Mouse (Mus musculus) ES-E14 (cell line): ENCODE data around the gene Slc1a4. TPM values are rescaled to one million over a fixed set of nuclear protein-coding genes. Genes with fewer than 3 reads are reported as not detected.

Experiments used
- DNase-seq: peaks from one replicate; pipeline ENCODE4 v3.0.0-alpha.2; 2013; ENCODE audit warnings: low read depth, low spot score
- H3K27ac ChIP-seq: 2 replicates; pipeline ENCODE4 v1.5.1; 2012; ENCODE audit warnings: low read depth, mild to moderate bottlenecking, low read length, moderate library complexity, mixed read lengths; ENCODE audit not compliant: poor library complexity, insufficient read depth, severe bottlenecking
- H3K36me3 ChIP-seq: 2 replicates; pipeline ENCODE4 v1.6.1; 2012; ENCODE audit warnings: mild to moderate bottlenecking, low read length, moderate library complexity, mixed read lengths; ENCODE audit not compliant: control insufficient read depth, poor library complexity, insufficient read depth, severe bottlenecking
- H3K4me1 ChIP-seq, 2 experiments: fragments of 150-350 bp in 1 of 2; sonication (generic) in 1 of 2; 2 replicates each; pipeline ENCODE4 v1.6.1; 2012; ENCODE audit warnings: low read length in 2 of 2, mild to moderate bottlenecking in 1 of 2, mixed read lengths in 1 of 2; ENCODE audit not compliant: control insufficient read depth in 2 of 2, insufficient read depth in 2 of 2, poor library complexity in 1 of 2
- H3K4me3 ChIP-seq, 2 experiments: fragments of 150-350 bp in 1 of 2; sonication (generic) in 1 of 2; 2 replicates each; pipeline ENCODE4 v1.5.1; 2012; ENCODE audit warnings: low read length in 2 of 2, low read depth in 1 of 2, mild to moderate bottlenecking in 1 of 2, mixed read lengths in 1 of 2; ENCODE audit not compliant: insufficient read depth in 1 of 2, poor library complexity in 1 of 2, severe bottlenecking in 1 of 2
- H3K9ac ChIP-seq: 2 replicates; pipeline ENCODE4 v1.6.1; 2012; ENCODE audit warnings: low read depth, mild to moderate bottlenecking, low read length, mixed read lengths; ENCODE audit not compliant: poor library complexity, insufficient read depth, severe bottlenecking
- H3K9me3 ChIP-seq: fragments of 150-350 bp; sonication (generic); 2 replicates; pipeline ENCODE4 v1.6.1; 2012; ENCODE audit warnings: low read depth, mild to moderate bottlenecking, low read length; ENCODE audit not compliant: control insufficient read depth, insufficient read depth
- CHD2 ChIP-seq: IDR thresholded peaks from 2 replicates; pipeline ENCODE4 v1.6.1; 2014; ENCODE audit warnings: mild to moderate bottlenecking, low read depth, low read length, inconsistent platforms
- HCFC1 ChIP-seq: IDR thresholded peaks from 2 replicates; pipeline ENCODE4 v1.6.1; 2012; ENCODE audit warnings: low read length, inconsistent platforms, borderline replicate concordance; ENCODE audit not compliant: insufficient read depth
- MAFK ChIP-seq: IDR thresholded peaks from 2 replicates; pipeline ENCODE4 v1.6.1; 2014; ENCODE audit warnings: mild to moderate bottlenecking, low read depth, low read length, inconsistent platforms; ENCODE audit not compliant: insufficient read depth
- ZC3H11A ChIP-seq: IDR thresholded peaks from 2 replicates; pipeline ENCODE4 v1.6.1; 2012; ENCODE audit warnings: low read depth, mild to moderate bottlenecking, inconsistent platforms, low read length, borderline replicate concordance
- ZNF384 ChIP-seq: IDR thresholded peaks from 2 replicates; pipeline ENCODE4 v1.6.1; 2012; ENCODE audit warnings: low read depth, low read length, inconsistent platforms
- in situ Hi-C, 2 experiments: fragments of 600-800 bp; cut with MboI; formaldehyde crosslinking; loops; one replicate each; pipeline ENCODE4 v1.15.1; 2025; ENCODE audit warnings: low sequenced_read_pairs in 2 of 2, inconsistent platforms in 1 of 2; ENCODE audit not compliant: unreplicated experiment in 2 of 2
- total RNA-seq: library from RNA; depleted of rRNA; stranded (reverse); fragments of 300-350 nt; gene quantifications from 2 replicates; pipeline ENCODE4 v1.2.3, GENCODE M21; 2012

Slc1a4 gene
- total RNA-seq, 1 experiment: 35.2 TPM

GRCm38 (mm10) chr11:20301332-20301731, 31.2 kb downstream of the Slc1a4 start:
- no peak overlapping the region for H3K9ac ChIP-seq
- peaks cover 12% of the 10 kb centered on the region; the same call in 1 of the 2 replicates for H3K36me3 ChIP-seq
- in situ Hi-C loops: no loop called here
- no peak overlapping the region for H3K4me3 ChIP-seq
- H3K27ac ChIP-seq: no peak overlapping the region
- no peaks in the 10 kb centered on the region for H3K9me3 ChIP-seq
- DNase-seq: no peak
- TF ChIP-seq ZNF384: no peak
- TF ChIP-seq HCFC1: no peak
- TF ChIP-seq CHD2: no peak
- TF ChIP-seq MAFK: no peak
- TF ChIP-seq ZC3H11A: no peak
- H3K4me1 ChIP-seq: peaks cover 0 to 6% of the 10 kb centered on the region in 2 experiments; a peak in 3 of 4 replicates

- no peak overlapping the region for H3K9ac ChIP-seq
- TF ChIP-seq ZNF384 (no peak), CHD2 (no peak), MAFK (no peak), HCFC1 (no peak), ZC3H11A (no peak)
- no peak overlapping the region for H3K4me3 ChIP-seq
- in situ Hi-C loops: no loop called here
- H3K4me1 ChIP-seq: peaks cover 0 to 6% of the 10 kb centered on the region in 2 experiments; a peak in 3 of 4 replicates
- no peak overlapping the region for H3K27ac ChIP-seq
- peaks cover 10% of the 10 kb centered on the region; the same call in 1 of the 2 replicates for H3K36me3 ChIP-seq
- H3K9me3 ChIP-seq: no peaks in the 10 kb centered on the region
- no peak for DNase-seq
Observed at GRCm38 (mm10) chr11:20300850-20301249, 31.7 kb downstream of the Slc1a4 start.

- no peak for DNase-seq
- H3K36me3 ChIP-seq: peaks cover 10% of the 10 kb centered on the region; the same call in 1 of the 2 replicates
- H3K4me1 ChIP-seq: peaks cover 0 to 4% of the 10 kb centered on the region in 2 experiments; a peak in 2 of 4 replicates
- no peaks in the 10 kb centered on the region for H3K9me3 ChIP-seq
- H3K4me3 ChIP-seq: no peak overlapping the region
- H3K27ac ChIP-seq: no peak overlapping the region
- no peak overlapping the region for H3K9ac ChIP-seq
- in situ Hi-C loops: no loop called here
- no peak for TF ChIP-seq CHD2
- TF ChIP-seq ZNF384: no peak
- TF ChIP-seq MAFK: no peak
- TF ChIP-seq HCFC1: no peak
- TF ChIP-seq ZC3H11A: no peak
Observed at GRCm38 (mm10) chr11:20299900-20300299, 32.6 kb downstream of the Slc1a4 start.

- in situ Hi-C loops: no loop called here
- Histone ChIP-seq H3K4me3 (no peak overlapping the region), H3K4me1 (no peaks in the 10 kb centered on the region), H3K9me3 (no peaks in the 10 kb centered on the region), H3K9ac (no peak overlapping the region), H3K36me3 (no peaks in the 10 kb centered on the region), H3K27ac (no peak overlapping the region)
- no peak for TF ChIP-seq MAFK
- TF ChIP-seq ZNF384: no peak
- TF ChIP-seq CHD2: no peak
- TF ChIP-seq HCFC1: no peak
- DNase-seq: no peak
Observed at GRCm38 (mm10) chr11:20284463-20284862, 48.0 kb downstream of the Slc1a4 start.

GRCm38 (mm10) chr11:20282601-20283219, 49.8 kb downstream of the Slc1a4 start:
- Histone ChIP-seq H3K36me3 (no peaks in the 10 kb centered on the region), H3K4me1 (no peaks in the 10 kb centered on the region), H3K9me3 (no peaks in the 10 kb centered on the region), H3K4me3 (no peak overlapping the region), H3K9ac (no peak overlapping the region), H3K27ac (no peak overlapping the region)
- TF ChIP-seq HCFC1 (no peak), ZNF384 (no peak), ZC3H11A (no peak), CHD2 (no peak), MAFK (no peak)
- no peak for DNase-seq
- in situ Hi-C loops: no loop called here
